ENCODE assay signal across 9 mouse cellular contexts in the genomic region with DNA sequence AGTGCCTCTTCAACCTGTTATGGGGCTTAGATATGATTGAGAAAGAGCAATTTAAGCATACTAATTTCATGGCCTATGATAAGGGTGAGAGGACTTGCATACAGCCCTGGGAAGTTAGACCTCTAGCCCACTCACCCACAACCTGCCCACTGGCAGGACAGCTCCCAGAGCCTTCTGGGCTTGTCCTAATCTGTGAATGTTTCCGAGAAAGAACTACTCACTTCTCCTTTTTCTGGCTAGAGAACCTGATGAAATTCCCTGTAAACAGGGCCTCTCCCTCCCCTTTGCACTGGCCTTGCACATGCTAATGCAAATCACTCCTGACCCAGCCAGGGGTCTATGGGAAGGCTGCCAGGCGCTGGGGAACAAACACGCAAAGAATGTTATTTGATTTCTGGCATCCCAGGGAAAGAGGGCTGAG.
DNase-seq lines count a peak whose midpoint lies in the region; ATAC-seq and TF ChIP-seq lines count a peak whose summit lies in the region.
"Had no signal": no experiment of that assay in that cellular context is flagged by ENCODE, and none has a peak within 500 bp of the region (broad histone marks: within the 10 kb centered on the region; RNA-seq: fewer than 3 reads in every experiment).

No protein-coding gene starts in this region.

- H3K27me3 ChIP-seq in intestine, embryonic 15.5 days (replicated peaks): no peaks in the 10 kb centered on the region
- H3K27me3 ChIP-seq in lung, embryonic 15.5 days: no peaks in the 10 kb centered on the region
- H3K27me3 ChIP-seq in stomach, embryonic 15.5 days (replicated peaks): no peaks in the 10 kb centered on the region
- no peaks in the 10 kb centered on the region for H3K27me3 ChIP-seq in cerebellum, adult 2 months (ENCODE audit: control insufficient read depth, insufficient read depth, low read length)
- H3K27me3 ChIP-seq: megakaryocyte, embryonic 14.5 days had no signal

- no peak overlapping the region for H3K4me2 ChIP-seq in intestine, embryonic 15.5 days (replicated peaks)
- no peak overlapping the region for H3K4me2 ChIP-seq in lung, embryonic 15.5 days
- H3K4me2 ChIP-seq in stomach, embryonic 15.5 days: no peak overlapping the region

- ATAC-seq in intestine, embryonic 15.5 days: peak; percentile 67
- peak; percentile 84 for ATAC-seq in lung, embryonic 15.5 days (ENCODE audit: borderline replicate concordance, extremely low read depth, low FRiP score, low TSS enrichment)
- ATAC-seq in stomach, embryonic 15.5 days (ENCODE audit: insufficient read depth, low FRiP score, low read depth): peak; percentile 70; the same call in 1 of the 2 replicates

- no peak overlapping the region for H3K4me3 ChIP-seq in intestine, embryonic 15.5 days (replicated peaks)
- H3K4me3 ChIP-seq in lung, embryonic 15.5 days: no peak overlapping the region
- H3K4me3 ChIP-seq in stomach, embryonic 15.5 days (replicated peaks): no peak overlapping the region
- no peak overlapping the region for H3K4me3 ChIP-seq in cerebellum, adult 2 months (replicated peaks; ENCODE audit: insufficient read depth, low read depth, low read length)
- H3K4me3 ChIP-seq: megakaryocyte, embryonic 14.5 days had no signal

- no peaks in the 10 kb centered on the region for H3K4me1 ChIP-seq in intestine, embryonic 15.5 days (replicated peaks)
- peaks cover 14% of the 10 kb centered on the region for H3K4me1 ChIP-seq in lung, embryonic 15.5 days
- H3K4me1 ChIP-seq in stomach, embryonic 15.5 days: 0 out of 2 replicates have a peak, but pooled peaks cover 3% of the 10 kb centered on the region
- no peaks in the 10 kb centered on the region for H3K4me1 ChIP-seq in cerebellum, adult 2 months (ENCODE audit: control insufficient read depth, insufficient read depth, low read length)
- H3K4me1 ChIP-seq: megakaryocyte, embryonic 14.5 days had no signal

- no peaks in the 10 kb centered on the region for H3K36me3 ChIP-seq in intestine, embryonic 15.5 days
- H3K36me3 ChIP-seq in lung, embryonic 15.5 days: no peaks in the 10 kb centered on the region
- H3K36me3 ChIP-seq in stomach, embryonic 15.5 days: no peaks in the 10 kb centered on the region

- no peak for TF ChIP-seq CTCF in cerebellum, adult 2 months (IDR thresholded peaks at IDR 0.05; ENCODE audit: borderline replicate concordance, insufficient read depth, low read depth, low read length)

- 0 out of 2 replicates have a peak overlapping the region, but pooled peaks have one; percentile 0 for H3K27ac ChIP-seq in intestine, embryonic 15.5 days
- peak overlapping the region; percentile 54 for H3K27ac ChIP-seq in lung, embryonic 15.5 days
- H3K27ac ChIP-seq in stomach, embryonic 15.5 days: peak overlapping the region; percentile 8; the same call in 1 of the 2 replicates
- H3K27ac ChIP-seq in cerebellum, adult 2 months (ENCODE audit: insufficient read depth, low read length): no peak overlapping the region

- H3K9ac ChIP-seq in intestine, embryonic 15.5 days: no peak overlapping the region
- H3K9ac ChIP-seq in lung, embryonic 15.5 days: no peak overlapping the region
- H3K9ac ChIP-seq in stomach, embryonic 15.5 days: no peak overlapping the region

- H3K9me3 ChIP-seq in intestine, embryonic 15.5 days: no peaks in the 10 kb centered on the region
- H3K9me3 ChIP-seq in lung, embryonic 15.5 days: no peaks in the 10 kb centered on the region
- no peaks in the 10 kb centered on the region for H3K9me3 ChIP-seq in stomach, embryonic 15.5 days

- no peak for TF ChIP-seq POLR2A in cerebellum, adult 2 months (IDR thresholded peaks at IDR 0.05; ENCODE audit: borderline replicate concordance, insufficient read depth, low read length)

- peak; percentile 38 for DNase-seq in right cerebral cortex, postnatal 4 days
- DNase-seq in right cerebral cortex, adult 18-20 months: no peak
- DNase-seq in fibroblast of lung, adult 2 months (ENCODE audit: low read depth): peak; percentile 35
- DNase-seq in cerebellum, adult 2 months: no peak
- no peak for DNase-seq in T-cell, adult 2 months (ENCODE audit: low spot score)

- 10% methylated on average over 3 of the region's 3 CpGs for WGBS in intestine, embryonic 15.5 days
- 1% methylated on average over 3 of the region's 3 CpGs for WGBS in lung, embryonic 15.5 days
- WGBS in stomach, embryonic 15.5 days: 4% methylated on average over 3 of the region's 3 CpGs
- WGBS in cerebellum, adult 2 months: 28% methylated on average over 3 of the region's 3 CpGs

Comparison
In these comparisons a context has a peak if more than half of its experiments do, and no peak if none do; other contexts are left out.
1. DNase-seq: peak in right cerebral cortex, postnatal 4 days (single experiment) and fibroblast of lung, adult 2 months (single experiment); none in right cerebral cortex, adult 18-20 months (single experiment), cerebellum, adult 2 months (0 of 2) and T-cell, adult 2 months (single experiment).
2. Peak in every context shown above with its lines, with median percentiles within 50 percentile points of each other: ATAC-seq.